11 mouse cellular contexts compared by ENCODE assay signal in genomic region chr3:97825246-97825645, GRCm38 (mm10).
DNase-seq lines count a peak whose midpoint lies in the region; ATAC-seq and TF ChIP-seq lines count a peak whose summit lies in the region.
"Had no signal": no experiment of that assay in that cellular context is flagged by ENCODE, and none has a peak within 500 bp of the region (broad histone marks: within the 10 kb centered on the region; RNA-seq: fewer than 3 reads in every experiment).

No protein-coding gene starts in this region.

- peaks cover 31% of the 10 kb centered on the region for H3K27me3 ChIP-seq in forebrain, embryonic 10.5 days (ENCODE audit: poor library complexity, severe bottlenecking)
- peaks cover 8% of the 10 kb centered on the region for H3K27me3 ChIP-seq in forebrain, embryonic 15.5 days
- peaks cover 34% of the 10 kb centered on the region for H3K27me3 ChIP-seq in liver, embryonic 12.5 days (replicated peaks)
- H3K27me3 ChIP-seq in liver, postnatal 0 days (ENCODE audit: insufficient read depth, low read length): no peaks in the 10 kb centered on the region
- H3K27me3 ChIP-seq in heart, embryonic 10.5 days (ENCODE audit: insufficient read depth, poor library complexity, severe bottlenecking): 0 out of 2 replicates have a peak, but pooled peaks cover 8% of the 10 kb centered on the region
- peaks cover 12% of the 10 kb centered on the region; the same call in 1 of the 2 replicates for H3K27me3 ChIP-seq in limb, embryonic 15.5 days

- no peak for ATAC-seq in forebrain, embryonic 15.5 days (replicated peaks)
- ATAC-seq in liver, embryonic 12.5 days: no peak
- no peak for ATAC-seq in liver, postnatal 0 days
- 0 out of 2 replicates have a peak, but pooled peaks have one; percentile 35 for ATAC-seq in limb, embryonic 15.5 days (ENCODE audit: insufficient number of reproducible peaks, low FRiP score, low TSS enrichment, low read depth)

- H3K27ac ChIP-seq in forebrain, embryonic 10.5 days: no peak overlapping the region
- H3K27ac ChIP-seq in forebrain, embryonic 15.5 days (replicated peaks): no peak overlapping the region
- H3K27ac ChIP-seq in liver, embryonic 12.5 days: no peak overlapping the region
- H3K27ac ChIP-seq in liver, postnatal 0 days (ENCODE audit: low read depth): no peak overlapping the region
- H3K27ac ChIP-seq in heart, embryonic 10.5 days: peak overlapping the region; percentile 92
- no peak overlapping the region for H3K27ac ChIP-seq in limb, embryonic 15.5 days

- peaks cover 19% of the 10 kb centered on the region for H3K4me1 ChIP-seq in forebrain, embryonic 10.5 days
- peaks cover 9% of the 10 kb centered on the region for H3K4me1 ChIP-seq in forebrain, embryonic 15.5 days
- H3K4me1 ChIP-seq in liver, embryonic 12.5 days: 0 out of 2 replicates have a peak, but pooled peaks cover 11% of the 10 kb centered on the region
- peaks cover 11% of the 10 kb centered on the region for H3K4me1 ChIP-seq in liver, postnatal 0 days (ENCODE audit: insufficient read depth)
- peaks cover 34% of the 10 kb centered on the region for H3K4me1 ChIP-seq in heart, embryonic 10.5 days
- peaks cover 17% of the 10 kb centered on the region for H3K4me1 ChIP-seq in limb, embryonic 15.5 days

- DNase-seq in forebrain, embryonic 10.5 days (ENCODE audit: extremely low spot score, low spot score): no peak
- no peak for DNase-seq in liver, postnatal 0 days
- DNase-seq in heart, embryonic 10.5 days (ENCODE audit: low spot score): no peak
- no peak for DNase-seq in adrenal gland, postnatal 4 days (ENCODE audit: low spot score in 2 of 2)
- no peak for DNase-seq in thymus, postnatal 0 days (ENCODE audit: low spot score)
- DNase-seq: adrenal gland, adult 2 months; cerebellum, adult 18-20 months; layer of hippocampus, postnatal 36 days had no signal

- no peak for TF ChIP-seq EP300 in liver, postnatal 0 days (IDR thresholded peaks at IDR 0.05; ENCODE audit: low read depth)

- H3K4me2 ChIP-seq in forebrain, embryonic 15.5 days (replicated peaks): no peak overlapping the region
- peak overlapping the region; percentile 60; the same call in 1 of the 2 replicates for H3K4me2 ChIP-seq in liver, embryonic 12.5 days
- H3K4me2 ChIP-seq in liver, postnatal 0 days (ENCODE audit: low read depth, low read length): no peak overlapping the region
- H3K4me2 ChIP-seq in limb, embryonic 15.5 days: peak overlapping the region; percentile 87; the same call in 1 of the 2 replicates

- H3K9me3 ChIP-seq in forebrain, embryonic 10.5 days: no peaks in the 10 kb centered on the region
- no peaks in the 10 kb centered on the region for H3K9me3 ChIP-seq in forebrain, embryonic 15.5 days
- no peaks in the 10 kb centered on the region for H3K9me3 ChIP-seq in liver, embryonic 12.5 days (replicated peaks)
- no peaks in the 10 kb centered on the region for H3K9me3 ChIP-seq in liver, postnatal 0 days (ENCODE audit: low read length)
- no peaks in the 10 kb centered on the region for H3K9me3 ChIP-seq in heart, embryonic 10.5 days
- H3K9me3 ChIP-seq in limb, embryonic 15.5 days: no peaks in the 10 kb centered on the region

- whole genome bisulfite sequencing in forebrain, embryonic 10.5 days: 14% methylated on average over 2 of the region's 3 CpGs
- WGBS in forebrain, embryonic 15.5 days: 23% methylated on average over 3 of the region's 3 CpGs
- WGBS in liver, embryonic 12.5 days (ENCODE audit: insufficient replicate concordance): 34% methylated on average over 2 of the region's 3 CpGs
- 18% methylated on average over 3 of the region's 3 CpGs for WGBS in liver, postnatal 0 days (ENCODE audit: insufficient replicate concordance)
- WGBS in heart, embryonic 10.5 days: 6% methylated on average over 3 of the region's 3 CpGs
- WGBS in limb, embryonic 15.5 days: 21% methylated on average over 3 of the region's 3 CpGs

- no peaks in the 10 kb centered on the region for H3K36me3 ChIP-seq in forebrain, embryonic 10.5 days (replicated peaks)
- H3K36me3 ChIP-seq in forebrain, embryonic 15.5 days: no peaks in the 10 kb centered on the region
- H3K36me3 ChIP-seq in liver, embryonic 12.5 days: no peaks in the 10 kb centered on the region
- H3K36me3 ChIP-seq in liver, postnatal 0 days (replicated peaks; ENCODE audit: insufficient read depth, low read length): no peaks in the 10 kb centered on the region
- no peaks in the 10 kb centered on the region for H3K36me3 ChIP-seq in heart, embryonic 10.5 days
- H3K36me3 ChIP-seq in limb, embryonic 15.5 days: no peaks in the 10 kb centered on the region

- H3K4me3 ChIP-seq in forebrain, embryonic 10.5 days: peak overlapping the region; percentile 63; the same call in 1 of the 2 replicates
- H3K4me3 ChIP-seq in forebrain, embryonic 15.5 days: no peak overlapping the region
- no peak overlapping the region for H3K4me3 ChIP-seq in liver, embryonic 12.5 days
- no peak overlapping the region for H3K4me3 ChIP-seq in liver, postnatal 0 days (ENCODE audit: low read depth, low read length)
- H3K4me3 ChIP-seq in heart, embryonic 10.5 days: peak overlapping the region; percentile 72
- H3K4me3 ChIP-seq in limb, embryonic 15.5 days: no peak overlapping the region

- TF ChIP-seq CTCF in liver, postnatal 0 days (IDR thresholded peaks at IDR 0.05; ENCODE audit: low read depth): no peak

- no peak overlapping the region for H3K9ac ChIP-seq in forebrain, embryonic 15.5 days (replicated peaks)
- H3K9ac ChIP-seq in liver, embryonic 12.5 days: no peak overlapping the region
- H3K9ac ChIP-seq in liver, postnatal 0 days (replicated peaks): no peak overlapping the region
- H3K9ac ChIP-seq in limb, embryonic 15.5 days: no peak overlapping the region

Comparison
In these comparisons a context has a peak if more than half of its experiments do, and no peak if none do; other contexts are left out.
1. H3K4me3 ChIP-seq: peak in forebrain, embryonic 10.5 days (single experiment) and heart, embryonic 10.5 days (single experiment); none in forebrain, embryonic 15.5 days (single experiment), liver, embryonic 12.5 days (single experiment), liver, postnatal 0 days (single experiment) and limb, embryonic 15.5 days (single experiment).
2. H3K4me2 ChIP-seq: peak in liver, embryonic 12.5 days (single experiment) and limb, embryonic 15.5 days (single experiment); none in forebrain, embryonic 15.5 days (single experiment) and liver, postnatal 0 days (single experiment).